Mouse (Mus musculus) hindbrain, embryonic 10.5 days (tissue): ENCODE data around the gene Qrsl1. TPM values are rescaled to one million over a fixed set of nuclear protein-coding genes. Genes with fewer than 3 reads are reported as not detected.

Source experiments
- DNase-seq: peaks from one replicate; pipeline ENCODE4 v3.0.0-alpha.2; 2017; ENCODE audit warnings: low spot score
- H3K27ac ChIP-seq: fragments of 300-500 bp; sonication (generic); 2 replicates; pipeline ENCODE4 v1.5.1; 2016; ENCODE audit warnings: mild to moderate bottlenecking, moderate library complexity
- H3K27me3 ChIP-seq: fragments of 300-500 bp; sonication (generic); 2 replicates; pipeline ENCODE4 v1.6.1; 2016; ENCODE audit warnings: mild to moderate bottlenecking; ENCODE audit not compliant: poor library complexity, insufficient read depth, severe bottlenecking
- H3K36me3 ChIP-seq: fragments of 300-500 bp; sonication (generic); 2 replicates; pipeline ENCODE4 v1.6.1; 2016; ENCODE audit warnings: mild to moderate bottlenecking, moderate library complexity
- H3K4me1 ChIP-seq: fragments of 300-500 bp; sonication (generic); replicated peaks from 2 replicates; pipeline ENCODE4 v1.6.1; 2016; ENCODE audit warnings: mild to moderate bottlenecking
- H3K4me3 ChIP-seq: fragments of 300-500 bp; sonication (generic); 2 replicates; pipeline ENCODE4 v1.5.1; 2016; ENCODE audit warnings: mild to moderate bottlenecking, moderate library complexity
- H3K9me3 ChIP-seq: fragments of 300-500 bp; sonication (generic); 2 replicates; pipeline ENCODE4 v1.6.1; 2016; ENCODE audit warnings: mild to moderate bottlenecking, moderate library complexity
- WGBS: fragments of 180-500 bp; shearing (Covaris S2); methylation state at CpG from one replicate; pipeline ENCODE4 v1.1.7; 2016; 5-methylcytosine and 5-hydroxymethylcytosine counted together
- polyA plus RNA-seq: library from polyadenylated mRNA; unstranded; fragments of >200 nt; fragmentation: Nextera tagmentation; extraction: Ambion mirVana; gene quantifications from 2 replicates; pipeline ENCODE4 v1.2.1, GENCODE M21; 2016

Qrsl1 gene
- polyA plus RNA-seq, 1 experiment from 2014 or later = 24.8 TPM

DNA sequence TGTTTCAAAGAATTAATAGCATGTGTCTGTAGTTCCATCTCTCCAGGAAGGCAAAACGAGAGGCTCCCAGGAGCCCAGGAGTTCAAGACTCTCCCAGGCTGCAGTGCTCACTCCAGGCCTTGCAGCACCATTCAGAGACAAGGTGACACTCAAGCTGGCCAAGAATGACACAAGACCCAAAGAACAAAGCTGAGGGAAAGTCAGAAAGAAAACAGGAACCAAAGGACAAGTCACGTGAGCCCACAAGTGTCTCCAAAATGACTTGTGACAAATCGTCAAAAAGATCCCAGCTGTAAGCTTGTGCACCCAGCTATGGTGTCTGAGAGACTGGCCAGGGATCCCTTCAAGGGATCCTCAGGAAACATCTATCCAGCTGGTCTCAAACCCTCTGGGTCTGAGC lies 52.1 kb downstream of the Qrsl1 start:
- Histone ChIP-seq H3K4me3 (no peak overlapping the region), H3K4me1 (no peaks in the 10 kb centered on the region), H3K36me3 (no peaks in the 10 kb centered on the region), H3K27me3 (no peaks in the 10 kb centered on the region), H3K9me3 (0 out of 2 replicates have a peak, but pooled peaks cover 3% of the 10 kb centered on the region), H3K27ac (no peak overlapping the region)
- DNase-seq = no peak
- WGBS = 90% methylated on average over 3 of the region's 3 CpGs

DNA sequence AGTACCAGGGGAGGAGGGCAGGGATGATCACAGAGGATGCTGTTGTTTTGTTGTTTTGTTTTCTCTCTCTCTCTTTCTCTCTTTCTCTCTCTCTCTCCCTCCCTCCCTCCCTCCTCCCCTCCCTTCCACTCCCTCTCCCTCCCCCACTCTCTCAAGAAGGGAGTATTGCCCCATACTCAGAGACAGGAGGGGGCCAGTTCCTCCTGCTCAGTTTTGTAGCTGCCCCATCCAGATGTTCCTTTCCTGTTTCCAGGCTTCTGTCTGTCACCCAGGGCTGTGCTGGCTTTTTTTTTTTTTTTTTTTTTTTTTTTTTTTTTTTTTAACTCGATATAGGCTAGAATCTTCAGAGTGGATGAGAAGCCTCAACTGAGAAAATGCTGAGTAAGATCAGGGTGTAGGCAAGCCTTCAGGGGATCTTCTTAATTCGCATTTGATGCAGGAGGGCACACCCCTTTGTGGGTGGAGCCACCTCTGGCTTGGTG lies 55.4 kb downstream of the Qrsl1 start:
- DNase-seq = no peak
- H3K4me3 ChIP-seq = no peak overlapping the region
- H3K9me3 ChIP-seq = peaks cover 13% of the 10 kb centered on the region
- 81% methylated on average over 2 of the region's 2 CpGs for WGBS
- H3K27ac ChIP-seq = no peak overlapping the region
- H3K27me3 ChIP-seq = no peaks in the 10 kb centered on the region
- H3K36me3 ChIP-seq = no peaks in the 10 kb centered on the region
- no peaks in the 10 kb centered on the region for H3K4me1 ChIP-seq

DNA sequence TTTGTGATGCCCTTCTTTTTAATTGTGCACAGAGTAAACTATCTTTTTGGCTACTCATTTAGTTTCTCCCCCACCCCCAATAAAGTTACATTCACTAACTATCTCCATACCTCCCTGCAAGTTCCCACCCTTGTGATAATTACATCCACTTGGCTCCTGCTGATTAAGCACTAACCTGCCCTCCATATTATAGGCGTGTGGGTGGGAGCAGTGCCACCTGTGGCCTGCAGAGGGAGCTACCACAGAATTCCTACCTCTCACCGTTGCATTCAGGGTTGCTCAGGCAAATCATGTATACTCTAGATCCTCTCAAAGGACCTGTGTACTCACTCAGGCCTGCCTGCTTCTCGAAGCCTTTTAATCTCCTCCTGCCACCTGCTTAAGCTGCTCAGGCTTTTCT lies 56.1 kb downstream of the Qrsl1 start:
- Histone ChIP-seq H3K9me3 (peaks cover 13% of the 10 kb centered on the region), H3K27ac (no peak overlapping the region), H3K36me3 (no peaks in the 10 kb centered on the region), H3K4me1 (no peaks in the 10 kb centered on the region), H3K27me3 (no peaks in the 10 kb centered on the region), H3K4me3 (no peak overlapping the region)
- WGBS = 73% methylated on average over 3 of the region's 3 CpGs
- DNase-seq = no peak

DNA sequence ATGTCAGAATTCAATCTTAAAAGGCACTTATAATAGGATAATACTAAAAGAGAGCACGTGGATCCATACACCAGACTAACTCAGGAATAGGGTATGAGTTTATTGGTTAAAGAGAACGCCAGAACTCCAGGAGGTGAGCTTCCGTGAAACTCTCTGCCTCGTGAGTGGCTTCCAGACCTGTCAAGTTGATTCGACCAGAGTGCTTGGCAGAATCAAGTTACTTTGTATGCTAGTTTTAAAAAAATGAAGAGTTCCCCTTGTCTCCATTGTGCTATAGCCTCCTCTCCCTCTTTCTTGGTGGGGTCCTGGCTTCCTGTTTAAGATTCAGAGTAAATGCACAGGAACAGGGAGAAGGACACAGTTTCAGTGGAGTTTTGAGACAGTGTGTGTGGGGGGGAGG lies 60.1 kb downstream of the Qrsl1 start:
- Histone ChIP-seq H3K27me3 (no peaks in the 10 kb centered on the region), H3K9me3 (peaks cover 13% of the 10 kb centered on the region), H3K36me3 (no peaks in the 10 kb centered on the region), H3K4me3 (no peak overlapping the region), H3K27ac (no peak overlapping the region), H3K4me1 (no peaks in the 10 kb centered on the region)
- no peak for DNase-seq
- WGBS = 82% methylated on average over 5 of the region's 5 CpGs

DNA sequence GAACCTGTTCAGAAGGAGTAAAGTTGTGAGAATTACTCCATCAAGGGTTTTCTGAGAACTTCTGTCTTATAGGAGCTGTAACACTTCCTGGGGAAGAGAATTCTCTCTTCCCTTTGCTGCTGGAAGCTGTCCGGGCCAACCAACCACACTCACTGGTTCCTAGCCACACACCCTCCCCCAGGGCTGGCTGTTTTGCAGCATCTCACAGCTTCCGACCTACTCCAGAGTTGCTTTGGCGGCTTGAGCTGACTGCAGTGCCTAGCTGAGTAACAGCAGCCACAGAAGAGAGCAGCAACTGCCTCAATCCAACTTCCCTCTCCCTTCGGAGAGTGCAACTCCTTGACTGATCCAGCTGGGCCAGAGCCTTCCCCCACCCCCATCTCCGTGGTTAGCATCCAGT lies 68.7 kb downstream of the Qrsl1 start:
- no peak overlapping the region for H3K27ac ChIP-seq
- no peak overlapping the region for H3K4me3 ChIP-seq
- no peaks in the 10 kb centered on the region for H3K36me3 ChIP-seq
- peaks cover 4% of the 10 kb centered on the region; the same call in 1 of the 2 replicates for H3K27me3 ChIP-seq
- WGBS = 36% methylated on average over 5 of the region's 5 CpGs
- peaks cover 14% of the 10 kb centered on the region; the same call in 1 of the 2 replicates for H3K4me1 ChIP-seq
- no peaks in the 10 kb centered on the region for H3K9me3 ChIP-seq
- DNase-seq = no peak

DNA sequence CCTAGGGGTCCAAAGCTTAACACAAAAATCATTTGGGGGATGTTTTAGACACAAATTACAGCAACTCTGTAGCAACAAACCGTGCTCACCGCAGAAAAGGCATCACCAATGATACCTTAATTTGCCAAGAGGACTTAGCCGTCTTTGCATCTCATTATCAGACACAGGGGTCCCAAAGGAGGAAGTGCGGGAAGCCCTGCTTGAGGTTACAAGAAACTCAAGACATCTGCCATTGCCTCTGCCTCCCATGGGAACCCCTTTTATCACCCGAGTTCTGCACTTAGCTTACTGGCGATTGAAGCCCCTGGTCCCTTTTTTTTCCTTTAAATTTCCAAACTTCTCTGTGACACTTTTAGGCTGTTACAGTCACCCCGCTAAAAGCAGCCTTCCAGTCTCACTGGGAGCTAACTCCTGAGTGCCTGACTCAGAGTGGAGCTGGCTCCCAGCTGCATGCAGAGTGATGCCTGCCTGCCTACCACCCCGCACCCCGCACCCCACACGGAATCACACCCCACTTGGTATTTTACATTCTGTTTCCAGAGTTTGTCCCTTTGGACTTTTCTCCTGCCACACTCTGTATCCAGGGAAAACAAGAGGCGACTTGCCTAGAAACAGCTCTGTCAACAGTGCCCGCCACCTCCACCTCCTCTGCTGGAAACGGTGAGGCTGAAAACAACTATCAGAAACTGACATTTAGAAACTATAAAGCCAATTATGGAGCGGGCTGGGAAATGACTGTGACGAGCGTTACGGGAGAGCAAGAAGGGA lies 71.1 kb downstream of the Qrsl1 start:
- no peaks in the 10 kb centered on the region for H3K9me3 ChIP-seq
- WGBS = 47% methylated on average over 17 of the region's 17 CpGs
- H3K27ac ChIP-seq = no peak overlapping the region
- H3K36me3 ChIP-seq = no peaks in the 10 kb centered on the region
- no peak for DNase-seq
- H3K4me3 ChIP-seq = no peak overlapping the region
- peaks cover 4% of the 10 kb centered on the region; the same call in 1 of the 2 replicates for H3K27me3 ChIP-seq
- peaks cover 14% of the 10 kb centered on the region; the same call in 1 of the 2 replicates for H3K4me1 ChIP-seq

DNA sequence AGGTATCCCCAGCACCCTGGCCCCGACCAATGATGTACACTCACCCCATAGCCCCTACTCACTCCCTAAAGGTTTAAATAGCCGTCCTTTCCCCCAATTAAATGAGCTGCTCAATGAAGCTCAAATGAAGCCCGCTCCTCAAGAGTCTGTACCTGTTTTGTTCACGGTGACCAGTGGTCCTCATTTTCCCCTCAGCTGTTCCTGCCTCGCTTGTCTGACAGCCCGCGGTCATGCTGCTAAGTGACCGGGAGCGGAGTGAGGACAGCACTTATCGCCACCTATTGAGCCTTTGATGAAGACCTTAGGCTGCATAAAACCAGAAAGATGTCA lies 72.9 kb downstream of the Qrsl1 start:
- 94% methylated on average over 10 of the region's 10 CpGs for WGBS
- Histone ChIP-seq H3K4me3 (no peak overlapping the region), H3K4me1 (peaks cover 14% of the 10 kb centered on the region; the same call in 1 of the 2 replicates), H3K27ac (no peak overlapping the region), H3K27me3 (peaks cover 4% of the 10 kb centered on the region; the same call in 1 of the 2 replicates), H3K9me3 (no peaks in the 10 kb centered on the region), H3K36me3 (no peaks in the 10 kb centered on the region)
- DNase-seq = no peak

DNA sequence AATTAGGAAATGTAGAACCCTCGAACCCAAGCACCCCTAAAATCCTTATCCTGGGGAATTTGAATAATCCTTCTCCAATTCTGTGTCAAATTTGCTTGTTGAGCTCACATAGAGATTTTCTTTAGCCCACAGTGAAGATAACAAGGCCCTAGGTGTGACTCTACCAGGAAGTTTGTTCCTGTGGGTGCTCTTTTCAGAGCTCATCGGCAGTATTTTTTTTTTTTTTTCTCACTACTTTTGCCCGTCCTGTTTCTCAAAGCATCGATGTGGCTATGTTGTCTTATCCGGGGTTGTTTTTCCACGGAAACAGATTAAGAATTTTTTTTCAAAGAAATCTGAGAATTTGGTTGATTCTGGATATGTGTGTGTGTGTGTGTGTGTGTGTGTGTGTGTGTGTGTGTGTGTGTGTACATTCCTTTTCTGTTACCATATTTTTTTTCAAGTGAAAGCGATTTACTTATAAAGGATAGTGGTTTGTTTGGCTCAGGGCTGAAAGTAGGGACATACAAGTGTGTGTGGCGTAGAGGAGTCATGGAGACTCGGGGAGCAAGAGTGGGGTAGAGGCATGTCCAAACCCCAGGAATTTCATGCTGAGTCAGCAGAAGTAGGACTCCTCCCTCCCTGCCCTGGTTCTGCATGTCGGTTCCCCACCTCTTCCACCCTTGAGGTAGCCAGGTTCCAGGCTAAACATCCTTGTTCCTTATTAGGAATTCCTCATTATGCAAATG lies 73.4 kb downstream of the Qrsl1 start:
- Histone ChIP-seq H3K36me3 (no peaks in the 10 kb centered on the region), H3K4me3 (no peak overlapping the region), H3K9me3 (no peaks in the 10 kb centered on the region), H3K27me3 (peaks cover 4% of the 10 kb centered on the region; the same call in 1 of the 2 replicates), H3K4me1 (peaks cover 14% of the 10 kb centered on the region; the same call in 1 of the 2 replicates), H3K27ac (no peak overlapping the region)
- WGBS = 95% methylated on average over 10 of the region's 10 CpGs
- no peak for DNase-seq

DNA sequence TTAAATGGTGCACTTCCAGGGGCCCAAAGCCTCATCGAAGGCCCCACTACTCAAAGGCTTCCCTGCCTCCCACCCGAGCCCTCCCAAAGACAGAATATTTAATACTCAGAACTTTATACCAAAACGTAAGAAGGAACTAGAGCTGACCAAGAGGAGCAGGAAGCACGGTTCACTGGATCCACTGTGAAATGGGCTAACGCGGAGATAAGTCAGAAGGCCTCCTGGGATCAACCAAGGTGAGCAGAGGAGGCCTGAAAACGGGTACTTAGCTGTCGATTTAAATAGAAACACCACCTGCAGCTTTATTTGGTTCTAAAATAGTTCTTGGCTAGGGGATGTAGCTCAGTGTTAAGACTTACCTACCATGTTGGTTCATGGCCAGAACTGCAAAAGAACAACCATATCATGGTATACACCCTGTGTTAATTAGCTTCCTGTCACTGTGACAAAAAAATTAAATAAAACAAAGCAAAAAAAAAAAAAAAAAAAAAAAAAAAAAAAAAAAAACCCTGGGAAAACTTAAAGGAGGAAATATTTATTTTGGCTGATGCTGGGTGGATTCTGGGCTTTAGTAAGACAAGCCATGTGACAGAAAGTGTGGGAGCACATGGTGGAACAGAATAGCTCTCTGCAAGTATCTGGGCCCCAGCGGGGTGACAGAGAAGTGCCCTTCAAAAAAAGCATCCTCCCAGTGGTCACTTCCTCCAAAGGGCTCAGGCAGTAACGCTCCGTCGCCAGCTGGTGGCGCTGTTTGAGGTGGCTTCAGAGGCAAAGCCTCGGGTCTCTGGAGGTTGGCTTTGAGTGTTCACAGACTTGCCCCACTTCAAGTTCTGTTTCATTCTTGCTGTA lies 74.5 kb downstream of the Qrsl1 start:
- DNase-seq = no peak
- no peak overlapping the region for H3K27ac ChIP-seq
- WGBS = 82% methylated on average over 14 of the region's 14 CpGs
- no peak overlapping the region for H3K4me3 ChIP-seq
- no peaks in the 10 kb centered on the region for H3K9me3 ChIP-seq
- peaks cover 9% of the 10 kb centered on the region; the same call in 1 of the 2 replicates for H3K4me1 ChIP-seq
- H3K27me3 ChIP-seq = no peaks in the 10 kb centered on the region
- H3K36me3 ChIP-seq = no peaks in the 10 kb centered on the region

DNA sequence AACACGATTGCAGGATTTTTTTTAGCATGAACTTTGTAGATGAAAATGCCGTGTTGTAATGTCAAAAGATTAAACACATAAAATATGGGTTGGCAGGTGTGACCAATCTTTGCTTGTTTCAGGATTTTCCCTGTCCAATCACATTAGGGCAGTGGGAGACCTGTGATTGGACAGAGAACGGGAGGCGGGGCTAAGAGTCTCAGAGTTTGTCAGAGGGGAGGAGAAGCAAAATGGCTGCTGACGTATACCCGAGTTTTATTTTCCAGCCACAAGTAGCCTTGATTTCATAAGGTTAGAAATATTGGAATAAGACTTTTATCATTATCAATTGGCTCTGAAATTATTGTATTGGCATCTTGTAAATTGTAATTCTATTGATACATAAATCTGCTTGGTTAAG lies 75.8 kb downstream of the Qrsl1 start:
- 93% methylated on average over 6 of the region's 6 CpGs for WGBS
- Histone ChIP-seq H3K4me3 (no peak overlapping the region), H3K9me3 (no peaks in the 10 kb centered on the region), H3K27me3 (no peaks in the 10 kb centered on the region), H3K4me1 (peaks cover 8% of the 10 kb centered on the region; the same call in 1 of the 2 replicates), H3K27ac (no peak overlapping the region), H3K36me3 (no peaks in the 10 kb centered on the region)
- DNase-seq = no peak

DNA sequence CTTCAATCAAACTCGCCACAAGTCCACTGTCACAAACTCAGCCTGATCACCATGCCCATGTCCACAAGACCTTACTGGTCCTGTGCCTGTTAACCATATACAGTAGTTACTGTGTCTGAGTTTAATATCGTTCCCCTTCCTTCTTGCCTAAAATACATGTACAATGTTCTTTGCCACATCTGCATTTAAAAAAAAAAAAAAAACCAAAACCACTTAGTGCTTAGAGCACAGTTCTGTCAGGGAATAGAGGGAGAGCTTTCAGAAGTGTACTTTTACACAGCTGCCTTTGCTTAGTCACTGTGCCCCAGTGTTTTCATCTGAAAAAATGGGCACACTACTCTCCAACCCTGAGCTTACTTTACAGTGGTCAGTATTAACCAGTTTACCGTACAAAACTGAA lies 76.8 kb downstream of the Qrsl1 start:
- Histone ChIP-seq H3K27ac (no peak overlapping the region), H3K9me3 (no peaks in the 10 kb centered on the region), H3K4me1 (no peaks in the 10 kb centered on the region), H3K27me3 (no peaks in the 10 kb centered on the region), H3K4me3 (no peak overlapping the region), H3K36me3 (no peaks in the 10 kb centered on the region)
- WGBS = 93% methylated on average over 3 of the region's 3 CpGs
- no peak for DNase-seq
